Mouse (Mus musculus) lung, postnatal 10 days (tissue): ENCODE measurements at regions not wholly inside any gene's neighbourhood (a gene's known extent, or its start where the extent isn't known, plus 50 kb on each side); places are given as distances from the start of the nearest gene placed in this dataset.

ENCODE experiments used
- DNase-seq: peaks from one replicate; pipeline ENCODE4 v3.0.0; 2021

GRCm38 (mm10) chrX:45340661-45341060 is 250.0 kb downstream of the Prr32 start:
- DNase-seq = peak; percentile 1
